Mouse (Mus musculus) intestine, embryonic 14.5 days (tissue): Measurements from ENCODE around the gene Perp. TPM values are rescaled to one million over a fixed set of nuclear protein-coding genes. Genes with fewer than 3 reads are reported as not detected.

Experiments used
- ATAC-seq: fragments of 200-750 bp; cut with Nextera tagmentation; replicated peaks from 2 replicates; pipeline ENCODE4 v1.8.0; 2017; ENCODE audit warnings: low read depth, moderate number of reproducible peaks, moderate TSS enrichment, moderate library complexity; ENCODE audit not compliant: low FRiP score, low TSS enrichment
- DNase-seq: peaks from one replicate; pipeline ENCODE4 v3.0.0-alpha.2; 2018; ENCODE audit warnings: low spot score
- H3K27ac ChIP-seq: fragments of 300-500 bp; sonication (generic); 2 replicates; pipeline ENCODE4 v1.5.1; 2014; ENCODE audit warnings: low read depth, mild to moderate bottlenecking, control low read depth
- H3K27me3 ChIP-seq: fragments of 300-500 bp; sonication (generic); replicated peaks from 2 replicates; pipeline ENCODE4 v1.6.1; 2014; ENCODE audit warnings: low read length, control low read depth; ENCODE audit not compliant: control insufficient read depth, insufficient read depth
- H3K36me3 ChIP-seq: fragments of 300-500 bp; sonication (generic); 2 replicates; pipeline ENCODE4 v1.6.1; 2014; ENCODE audit warnings: low read length, control low read depth; ENCODE audit not compliant: control insufficient read depth, insufficient read depth
- H3K4me1 ChIP-seq: fragments of 300-500 bp; sonication (generic); replicated peaks from 2 replicates; pipeline ENCODE4 v1.6.1; 2014; ENCODE audit warnings: low read length, control low read depth, mixed read lengths; ENCODE audit not compliant: control insufficient read depth, insufficient read depth
- H3K4me2 ChIP-seq: fragments of 300-500 bp; sonication (generic); 2 replicates; pipeline ENCODE4 v1.6.1; 2014; ENCODE audit warnings: low read length
- H3K4me3 ChIP-seq: fragments of 300-500 bp; sonication (generic); 2 replicates; pipeline ENCODE4 v1.5.1; 2014; ENCODE audit warnings: low read depth, low read length, control low read depth, mixed read lengths
- H3K9ac ChIP-seq: fragments of 300-500 bp; sonication (generic); 2 replicates; pipeline ENCODE4 v1.6.1; 2014; ENCODE audit warnings: mild to moderate bottlenecking, low read length
- H3K9me3 ChIP-seq: fragments of 300-500 bp; sonication (generic); 2 replicates; pipeline ENCODE4 v1.6.1; 2016; ENCODE audit warnings: low read length, control low read depth; ENCODE audit not compliant: control insufficient read depth
- WGBS: fragments of 180-500 bp; shearing (Covaris S2); extraction: QIAGEN DNeasy Blood & Tissue Kit; methylation state at CpG from one replicate; pipeline ENCODE4 v1.1.7; 2014; 5-methylcytosine and 5-hydroxymethylcytosine counted together
- polyA plus RNA-seq: library from polyadenylated mRNA; unstranded; fragments of >200 nt; fragmentation: Nextera tagmentation; extraction: Ambion mirVana; gene quantifications from 2 replicates; pipeline ENCODE4 v1.2.1, GENCODE M21; 2014

Gene Perp
- polyA plus RNA-seq, 1 experiment from 2014 or later, result 21.4 TPM

DNA sequence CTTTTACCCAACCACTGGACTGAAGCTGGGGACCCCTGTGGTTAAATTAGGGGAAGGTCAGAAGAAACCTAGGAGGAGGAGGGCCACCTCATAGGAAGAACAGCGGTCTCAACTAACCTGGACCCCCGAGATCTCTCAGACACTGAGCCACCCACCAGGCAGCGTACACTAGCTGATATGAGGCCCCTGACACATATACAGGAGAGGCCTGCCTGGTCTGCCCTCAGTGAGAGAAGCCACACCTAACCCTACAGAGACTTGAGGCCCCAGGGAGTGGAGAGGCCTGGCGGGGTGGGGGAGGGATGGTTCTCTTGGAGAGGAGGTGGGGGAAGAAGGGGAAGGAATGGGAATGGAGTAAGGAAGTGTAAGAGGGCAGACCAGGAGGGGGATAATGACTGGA is 12.4 kb downstream of the Perp start:
- Histone ChIP-seq H3K27ac (no peak overlapping the region), H3K4me2 (no peak overlapping the region), H3K36me3 (no peaks in the 10 kb centered on the region), H3K9me3 (no peaks in the 10 kb centered on the region), H3K4me3 (no peak overlapping the region), H3K4me1 (no peaks in the 10 kb centered on the region), H3K27me3 (no peaks in the 10 kb centered on the region), H3K9ac (no peak overlapping the region)
- DNase-seq (no peak), ATAC-seq (no peak)
- 64% methylated on average over 4 of the region's 4 CpGs for WGBS

DNA sequence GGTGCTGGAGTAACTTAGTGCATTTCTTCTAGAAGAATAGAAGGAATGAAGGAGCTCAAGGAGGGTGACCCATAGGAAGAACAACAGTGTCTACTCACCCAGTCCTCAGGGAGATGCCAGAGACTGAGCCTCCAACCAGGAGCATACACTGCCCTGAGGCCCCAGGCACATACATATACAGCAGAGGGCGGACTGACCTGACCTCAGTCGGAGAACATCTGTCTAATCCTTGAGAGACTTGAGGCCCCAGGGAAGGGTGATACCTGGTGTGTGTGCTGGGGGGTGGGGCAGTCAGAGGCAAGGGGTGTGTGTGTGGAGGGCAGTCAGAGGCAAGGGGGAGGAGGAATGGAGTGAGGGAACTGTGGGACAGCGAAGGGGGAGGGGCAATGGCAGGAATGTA is 14.8 kb downstream of the Perp start:
- Histone ChIP-seq H3K27ac (no peak overlapping the region), H3K4me3 (no peak overlapping the region), H3K9ac (no peak overlapping the region), H3K36me3 (no peaks in the 10 kb centered on the region), H3K27me3 (no peaks in the 10 kb centered on the region), H3K4me2 (no peak overlapping the region), H3K9me3 (no peaks in the 10 kb centered on the region), H3K4me1 (no peaks in the 10 kb centered on the region)
- ATAC-seq, result no peak
- no peak for DNase-seq
- 51% methylated on average over 3 of the region's 3 CpGs for WGBS

DNA sequence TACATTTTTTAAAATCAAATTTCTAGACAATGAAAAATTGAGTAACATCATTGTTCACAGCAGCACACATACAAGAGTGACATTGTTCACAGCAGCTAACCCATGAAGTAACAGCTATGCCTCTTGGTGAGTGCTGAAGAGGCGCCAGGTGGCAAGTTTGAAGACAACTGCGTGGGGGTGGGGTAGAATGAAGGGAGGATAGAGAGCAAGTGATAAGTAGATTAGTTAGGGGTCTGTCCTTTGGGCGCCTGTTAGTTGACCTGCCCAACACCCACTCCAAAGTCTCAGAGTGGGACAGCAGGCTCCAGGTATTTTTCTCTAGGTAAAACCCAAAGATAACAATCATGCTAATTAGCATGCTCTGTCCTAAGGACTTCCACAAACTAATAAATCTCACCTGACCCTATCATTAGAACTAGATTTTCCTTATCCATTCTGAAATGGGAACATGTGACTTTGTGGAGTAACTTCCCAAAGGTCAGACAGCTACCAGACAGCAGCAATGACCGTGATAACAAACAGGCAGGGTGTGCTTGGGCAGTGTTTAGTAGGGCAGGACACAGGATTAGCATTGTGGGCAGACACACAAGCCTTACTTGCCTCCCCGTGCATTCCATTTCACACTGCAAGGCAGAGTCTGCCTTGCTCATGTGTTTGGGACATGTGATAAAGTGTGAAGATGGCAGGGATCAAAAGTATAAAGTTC is 15.5 kb downstream of the Perp start:
- no peak overlapping the region for H3K27ac ChIP-seq
- no peaks in the 10 kb centered on the region for H3K36me3 ChIP-seq
- DNase-seq, result no peak
- H3K9me3 ChIP-seq, result no peaks in the 10 kb centered on the region
- no peak overlapping the region for H3K4me3 ChIP-seq
- WGBS, result 50% methylated on average over 5 of the region's 5 CpGs
- no peak overlapping the region for H3K9ac ChIP-seq
- no peaks in the 10 kb centered on the region for H3K27me3 ChIP-seq
- H3K4me2 ChIP-seq, result no peak overlapping the region
- no peak for ATAC-seq
- no peaks in the 10 kb centered on the region for H3K4me1 ChIP-seq

DNA sequence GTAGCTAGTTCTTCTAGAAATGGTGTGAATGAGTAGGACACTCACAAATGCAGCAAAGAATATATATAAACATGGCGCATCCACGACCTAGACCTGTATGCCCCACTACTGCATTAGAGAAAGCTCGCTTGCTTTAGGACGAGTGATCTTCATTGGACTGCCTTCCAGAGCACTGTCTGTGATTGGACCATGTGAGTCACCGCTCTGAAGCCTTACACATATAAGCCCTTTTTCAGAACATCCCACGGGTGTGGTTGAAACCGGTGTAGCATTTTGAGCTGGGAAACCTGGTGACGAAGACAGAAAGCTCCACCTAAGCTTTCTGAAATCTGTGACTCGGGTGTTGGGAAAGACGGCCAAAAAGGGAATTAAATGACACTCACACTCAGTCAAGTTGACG is 16.0 kb downstream of the Perp start:
- Histone ChIP-seq H3K27ac (no peak overlapping the region), H3K9me3 (no peaks in the 10 kb centered on the region), H3K4me1 (no peaks in the 10 kb centered on the region), H3K27me3 (no peaks in the 10 kb centered on the region), H3K4me3 (no peak overlapping the region), H3K4me2 (no peak overlapping the region), H3K36me3 (no peaks in the 10 kb centered on the region), H3K9ac (no peak overlapping the region)
- ATAC-seq (no peak), DNase-seq (no peak)
- 84% methylated on average over 11 of the region's 11 CpGs for WGBS

DNA sequence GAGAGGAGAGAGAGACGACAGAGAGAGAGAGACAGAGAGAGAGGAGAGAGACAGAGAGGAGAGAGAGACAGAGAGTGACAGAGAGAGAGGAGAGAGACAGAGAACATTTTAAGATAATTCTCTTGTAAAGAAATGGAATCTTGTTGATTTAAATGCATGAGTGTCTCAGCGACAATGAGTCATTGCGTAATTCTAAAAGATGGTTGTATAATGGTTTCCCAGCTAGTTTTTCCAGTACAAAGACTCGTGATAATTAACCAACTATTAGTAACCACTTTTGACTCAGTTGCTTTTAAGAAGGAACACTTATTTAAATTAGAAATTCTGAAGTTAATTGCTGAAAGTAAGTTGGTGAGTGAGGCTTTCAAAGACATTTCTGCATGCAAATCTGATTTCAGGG is 16.6 kb downstream of the Perp start:
- DNase-seq (no peak), ATAC-seq (no peak)
- WGBS, result 83% methylated on average over 4 of the region's 4 CpGs
- H3K27ac ChIP-seq, result no peak overlapping the region
- no peaks in the 10 kb centered on the region for H3K36me3 ChIP-seq
- no peak overlapping the region for H3K4me2 ChIP-seq
- H3K4me3 ChIP-seq, result no peak overlapping the region
- H3K27me3 ChIP-seq, result no peaks in the 10 kb centered on the region
- H3K9ac ChIP-seq, result no peak overlapping the region
- H3K9me3 ChIP-seq, result no peaks in the 10 kb centered on the region
- H3K4me1 ChIP-seq, result no peaks in the 10 kb centered on the region

DNA sequence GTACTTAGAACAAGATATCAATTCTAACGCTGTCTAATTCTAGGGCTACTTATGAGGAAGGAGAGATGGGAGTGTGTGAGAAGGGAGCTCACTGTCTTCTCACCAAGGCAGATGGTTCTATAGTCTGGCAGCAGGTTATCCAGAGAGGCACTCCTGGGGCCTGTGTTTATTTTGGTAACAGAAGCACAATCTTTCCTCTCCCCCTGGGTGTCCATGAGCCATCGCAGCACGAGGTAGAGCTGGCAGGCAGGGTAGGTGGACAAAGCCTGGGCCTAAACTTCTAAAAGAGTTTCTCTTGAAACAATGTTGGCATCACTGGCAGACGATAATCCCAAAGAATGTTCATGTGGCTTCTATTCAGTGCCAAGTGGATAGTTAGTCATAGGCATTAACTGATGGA is 18.5 kb downstream of the Perp start:
- Histone ChIP-seq H3K9me3 (no peaks in the 10 kb centered on the region), H3K9ac (no peak overlapping the region), H3K36me3 (no peaks in the 10 kb centered on the region), H3K27ac (no peak overlapping the region), H3K4me2 (no peak overlapping the region), H3K27me3 (no peaks in the 10 kb centered on the region), H3K4me3 (no peak overlapping the region), H3K4me1 (no peaks in the 10 kb centered on the region)
- ATAC-seq (no peak), DNase-seq (no peak)
- 54% methylated on average over 4 of the region's 4 CpGs for WGBS

DNA sequence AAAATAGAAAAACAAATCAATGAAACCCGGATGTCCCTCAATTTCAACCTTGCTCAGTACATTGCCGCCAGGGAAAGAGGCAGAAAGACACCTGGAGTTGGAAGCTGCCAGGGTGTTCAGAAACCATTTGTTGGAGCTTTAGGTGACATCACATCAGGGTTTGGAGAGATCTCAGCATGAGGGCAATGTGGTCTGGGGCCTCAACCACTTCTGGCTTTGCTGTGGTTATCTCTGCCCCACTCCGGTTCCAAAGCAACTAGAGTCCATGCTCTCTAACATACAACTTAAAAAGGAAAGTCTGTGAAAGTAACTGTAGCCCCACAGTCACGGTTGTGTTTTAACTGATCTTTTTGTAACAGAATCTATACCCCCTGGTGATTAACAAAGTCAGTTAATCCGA is 19.9 kb downstream of the Perp start:
- no peak for DNase-seq
- Histone ChIP-seq H3K9ac (no peak overlapping the region), H3K4me2 (no peak overlapping the region), H3K27ac (no peak overlapping the region), H3K36me3 (no peaks in the 10 kb centered on the region), H3K4me1 (no peaks in the 10 kb centered on the region), H3K9me3 (no peaks in the 10 kb centered on the region), H3K4me3 (no peak overlapping the region), H3K27me3 (no peaks in the 10 kb centered on the region)
- 67% methylated on average over 5 of the region's 5 CpGs for WGBS
- ATAC-seq, result no peak

DNA sequence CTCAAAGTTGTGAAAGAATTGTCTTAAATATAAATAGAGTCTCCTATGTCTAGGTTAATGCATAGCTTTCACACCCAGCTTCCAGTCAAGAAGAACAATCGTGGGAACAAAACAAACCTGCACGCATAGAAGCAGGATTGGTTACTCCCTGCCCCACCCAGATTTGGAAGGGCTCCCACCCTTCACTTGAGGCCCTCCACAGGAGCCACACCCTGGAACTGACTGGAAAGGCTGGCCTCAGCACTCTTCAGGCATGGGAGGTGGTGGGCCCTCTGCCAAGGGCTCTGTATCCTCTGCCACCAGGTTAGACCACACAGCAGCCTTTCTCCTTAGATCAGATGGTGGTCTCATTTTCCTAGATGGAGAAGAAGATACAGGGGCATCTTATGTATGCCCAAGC is 26.2 kb downstream of the Perp start:
- DNase-seq (no peak), ATAC-seq (no peak)
- no peaks in the 10 kb centered on the region for H3K36me3 ChIP-seq
- no peak overlapping the region for H3K9ac ChIP-seq
- H3K27ac ChIP-seq, result no peak overlapping the region
- WGBS, result 77% methylated on average over 2 of the region's 2 CpGs
- no peaks in the 10 kb centered on the region for H3K4me1 ChIP-seq
- H3K4me3 ChIP-seq, result no peak overlapping the region
- no peak overlapping the region for H3K4me2 ChIP-seq
- H3K9me3 ChIP-seq, result no peaks in the 10 kb centered on the region
- H3K27me3 ChIP-seq, result no peaks in the 10 kb centered on the region

DNA sequence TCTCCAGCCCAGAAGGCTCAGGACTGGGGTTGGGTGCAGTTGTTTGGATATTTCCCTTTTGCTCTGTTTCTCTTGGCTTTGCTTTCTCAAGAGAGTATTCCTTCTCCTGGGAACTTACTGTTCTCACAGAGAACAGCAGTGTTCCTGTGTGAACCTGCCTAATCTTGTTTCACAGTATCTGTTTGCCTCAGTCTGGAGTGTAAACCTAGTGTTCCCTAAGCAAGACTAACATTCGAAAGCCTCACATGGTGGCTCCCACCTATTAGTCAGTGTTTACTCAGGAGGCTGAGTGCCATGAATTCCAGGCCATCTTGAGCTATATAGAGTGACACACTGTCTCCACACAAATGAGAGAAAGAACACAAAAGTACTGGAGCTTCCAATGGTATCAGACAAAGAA is 31.4 kb downstream of the Perp start:
- ATAC-seq, result no peak

More for the DNA sequence above, 31.4 kb downstream of the Perp start:
- no peak for DNase-seq
- Histone ChIP-seq H3K4me1 (no peaks in the 10 kb centered on the region), H3K36me3 (no peaks in the 10 kb centered on the region), H3K27me3 (no peaks in the 10 kb centered on the region), H3K9ac (no peak overlapping the region), H3K9me3 (no peaks in the 10 kb centered on the region), H3K4me2 (no peak overlapping the region), H3K4me3 (no peak overlapping the region), H3K27ac (no peak overlapping the region)
- WGBS, result 13% methylated on average over 1 of the region's 1 CpGs
